Mouse (Mus musculus): Measurements from ENCODE around the gene Gm10037. TPM values are rescaled to one million over a fixed set of nuclear protein-coding genes. Genes with fewer than 3 reads are reported as not detected.

The Gm10037 gene
- total and polyA plus RNA-seq, 2 experiments from 2014 or later: 4.3 to 4.4 TPM

GRCm38 (mm10) chr13:67850361-67850760 is 19.5 kb downstream of the Gm10037 start:
- no peak overlapping the region for H3K4me2 ChIP-seq (ENCODE audit: low read depth)
- ATAC-seq: no peak
- no peaks in the 10 kb centered on the region for H3K27me3 ChIP-seq (ENCODE audit: insufficient read depth, low read length)
- H3K27ac ChIP-seq (ENCODE audit: low read depth, low read length): no peak overlapping the region
- no peak overlapping the region for H3K9ac ChIP-seq
- WGBS: 81% methylated on average over 3 of the region's 3 CpGs
- no peak overlapping the region for H3K4me3 ChIP-seq (ENCODE audit: low read depth, low read length)
- no peak for TF ChIP-seq CTCF (IDR thresholded peaks at IDR 0.05; ENCODE audit: low read depth)
- H3K9me3 ChIP-seq (ENCODE audit: low read length): no peaks in the 10 kb centered on the region
- H3K36me3 ChIP-seq (ENCODE audit: insufficient read depth): no peaks in the 10 kb centered on the region
- no peaks in the 10 kb centered on the region for H3K4me1 ChIP-seq (ENCODE audit: insufficient read depth)
- no peak for DNase-seq

GRCm38 (mm10) chr13:67853130-67853529 is 22.2 kb downstream of the Gm10037 start:
- 88% methylated on average over 6 of the region's 6 CpGs for WGBS
- Histone ChIP-seq H3K36me3 (ENCODE audit: insufficient read depth) (no peaks in the 10 kb centered on the region), H3K4me1 (ENCODE audit: insufficient read depth) (no peaks in the 10 kb centered on the region), H3K4me2 (ENCODE audit: low read depth) (no peak overlapping the region), H3K9me3 (ENCODE audit: low read length) (no peaks in the 10 kb centered on the region), H3K9ac (no peak overlapping the region), H3K27ac (ENCODE audit: low read depth, low read length) (no peak overlapping the region), H3K27me3 (ENCODE audit: insufficient read depth, low read length) (no peaks in the 10 kb centered on the region), H3K4me3 (ENCODE audit: low read depth, low read length) (no peak overlapping the region)
- DNase-seq (no peak), ATAC-seq (no peak)
- TF ChIP-seq CTCF (IDR thresholded peaks at IDR 0.05; ENCODE audit: low read depth): no peak

- no peaks in the 10 kb centered on the region for H3K27me3 ChIP-seq (ENCODE audit: insufficient read depth, low read length)
- no peak overlapping the region for H3K27ac ChIP-seq (ENCODE audit: low read depth, low read length)
- H3K4me2 ChIP-seq (ENCODE audit: low read depth): no peak overlapping the region
- H3K9me3 ChIP-seq (ENCODE audit: low read length): no peaks in the 10 kb centered on the region
- no peaks in the 10 kb centered on the region for H3K4me1 ChIP-seq (ENCODE audit: insufficient read depth)
- no peak for TF ChIP-seq CTCF (IDR thresholded peaks at IDR 0.05; ENCODE audit: low read depth)
- no peak for DNase-seq
- H3K36me3 ChIP-seq (ENCODE audit: insufficient read depth): no peaks in the 10 kb centered on the region
- no peak for ATAC-seq
- H3K4me3 ChIP-seq (ENCODE audit: low read depth, low read length): no peak overlapping the region
- no peak overlapping the region for H3K9ac ChIP-seq
- 74% methylated on average over 2 of the region's 2 CpGs for WGBS
These were observed 23.1 kb downstream of the Gm10037 start for GRCm38 (mm10) chr13:67853983-67854382.

- H3K27ac ChIP-seq (ENCODE audit: low read depth, low read length): no peak overlapping the region
- ATAC-seq (no peak), DNase-seq (no peak)
- no peaks in the 10 kb centered on the region for H3K4me1 ChIP-seq (ENCODE audit: insufficient read depth)
- 23% methylated on average over 1 of the region's 1 CpGs for WGBS
- H3K9me3 ChIP-seq (ENCODE audit: low read length): no peaks in the 10 kb centered on the region
- no peak overlapping the region for H3K4me3 ChIP-seq (ENCODE audit: low read depth, low read length)
- H3K27me3 ChIP-seq (ENCODE audit: insufficient read depth, low read length): no peaks in the 10 kb centered on the region
- no peak overlapping the region for H3K9ac ChIP-seq
- H3K4me2 ChIP-seq (ENCODE audit: low read depth): no peak overlapping the region
- no peak for TF ChIP-seq CTCF (IDR thresholded peaks at IDR 0.05; ENCODE audit: low read depth)
- no peaks in the 10 kb centered on the region for H3K36me3 ChIP-seq (ENCODE audit: insufficient read depth)
These were observed 26.4 kb downstream of the Gm10037 start for GRCm38 (mm10) chr13:67857317-67857716.

GRCm38 (mm10) chr13:67862508-67862907 is 31.6 kb downstream of the Gm10037 start:
- H3K4me1 ChIP-seq (ENCODE audit: insufficient read depth): no peaks in the 10 kb centered on the region
- H3K36me3 ChIP-seq (ENCODE audit: insufficient read depth): no peaks in the 10 kb centered on the region
- no peak overlapping the region for H3K4me2 ChIP-seq (ENCODE audit: low read depth)
- H3K27ac ChIP-seq (ENCODE audit: low read depth, low read length): no peak overlapping the region
- no peaks in the 10 kb centered on the region for H3K27me3 ChIP-seq (ENCODE audit: insufficient read depth, low read length)
- WGBS: 87% methylated on average over 9 of the region's 9 CpGs
- TF ChIP-seq CTCF (IDR thresholded peaks at IDR 0.05; ENCODE audit: low read depth): no peak
- no peak overlapping the region for H3K9ac ChIP-seq
- no peaks in the 10 kb centered on the region for H3K9me3 ChIP-seq (ENCODE audit: low read length)
- DNase-seq: no peak
- ATAC-seq: no peak
- no peak overlapping the region for H3K4me3 ChIP-seq (ENCODE audit: low read depth, low read length)

GRCm38 (mm10) chr13:67863026-67863425 is 32.1 kb downstream of the Gm10037 start, which contains the start of gene BC048507:
BC048507 (plus strand) TSS chr13:67863326.
- no peak for ATAC-seq
- WGBS: 89% methylated on average over 11 of the region's 11 CpGs

GRCm38 (mm10) chr13:67864764-67865350 is 34.0 kb downstream of the Gm10037 start:
- H3K4me1 ChIP-seq (ENCODE audit: insufficient read depth): no peaks in the 10 kb centered on the region
- H3K9ac ChIP-seq: no peak overlapping the region
- WGBS: 8% methylated on average over 5 of the region's 5 CpGs
- H3K4me2 ChIP-seq (ENCODE audit: low read depth): no peak overlapping the region
- TF ChIP-seq CTCF (IDR thresholded peaks at IDR 0.05; ENCODE audit: low read depth): no peak
- H3K9me3 ChIP-seq (ENCODE audit: low read length): no peaks in the 10 kb centered on the region
- H3K36me3 ChIP-seq (ENCODE audit: insufficient read depth): no peaks in the 10 kb centered on the region
- DNase-seq (no peak), ATAC-seq (no peak)
- H3K4me3 ChIP-seq (ENCODE audit: low read depth, low read length): no peak overlapping the region
- no peaks in the 10 kb centered on the region for H3K27me3 ChIP-seq (ENCODE audit: insufficient read depth, low read length)
- no peak overlapping the region for H3K27ac ChIP-seq (ENCODE audit: low read depth, low read length)

More at GRCm38 (mm10) chr13:67863026-67863425, 32.1 kb downstream of the Gm10037 start, which contains the start of gene BC048507:
- no peaks in the 10 kb centered on the region for H3K36me3 ChIP-seq (ENCODE audit: insufficient read depth)
- H3K4me3 ChIP-seq (ENCODE audit: low read depth, low read length): no peak within 1 kb of the TSS
- no peak within 1 kb of the TSS for H3K9ac ChIP-seq
- no peaks in the 10 kb centered on the region for H3K9me3 ChIP-seq (ENCODE audit: low read length)
- H3K4me2 ChIP-seq (ENCODE audit: low read depth): no peak within 1 kb of the TSS
- no peak for TF ChIP-seq CTCF (IDR thresholded peaks at IDR 0.05; ENCODE audit: low read depth)
- DNase-seq: no peak
- H3K27ac ChIP-seq (ENCODE audit: low read depth, low read length): no peak within 1 kb of the TSS
- no peaks in the 10 kb centered on the region for H3K27me3 ChIP-seq (ENCODE audit: insufficient read depth, low read length)
- no peaks in the 10 kb centered on the region for H3K4me1 ChIP-seq (ENCODE audit: insufficient read depth)

Measured in forebrain, postnatal 0 days (tissue).